Mouse (Mus musculus) liver, embryonic 14.5 days (tissue): ENCODE results near the gene Gm26741.

Source experiments
- CTCF ChIP-seq: IDR thresholded peaks from 2 replicates; pipeline ENCODE4 v1.5.1; 2016; ENCODE audit warnings: antibody characterized with exemption, low read depth, control low read depth
- EP300 ChIP-seq: IDR thresholded peaks from 2 replicates; pipeline ENCODE4 v1.6.1; 2016; ENCODE audit warnings: antibody characterized with exemption, low read depth

DNA sequence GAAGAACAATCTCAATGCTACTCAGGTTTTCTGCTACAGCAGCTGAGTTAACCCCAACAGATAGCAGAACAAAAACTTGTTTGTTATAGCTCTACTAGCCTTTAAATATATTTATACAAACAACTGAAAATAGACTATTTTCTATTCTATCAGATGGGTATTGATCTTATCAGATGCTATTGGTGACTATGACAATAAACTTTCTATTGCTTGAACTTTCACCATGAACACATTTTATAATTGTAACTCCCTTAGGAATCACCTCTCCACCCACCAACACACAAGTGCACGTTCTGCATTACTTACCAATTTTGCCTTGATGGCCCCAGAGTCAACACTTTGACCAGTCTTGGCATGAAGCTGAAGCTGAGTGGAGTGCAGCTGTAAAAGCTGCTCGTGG lies at the start of gene Gm26741:
- TF ChIP-seq CTCF = no peak
- TF ChIP-seq EP300 = no peak
